Mouse (Mus musculus) heart, postnatal 0 days (tissue): ENCODE measurements around the gene Zscan2.

Source experiments
- CTCF ChIP-seq: IDR thresholded peaks from 2 replicates; pipeline ENCODE4 v1.5.1; 2016; ENCODE audit warnings: antibody characterized with exemption, control low read depth, low read depth
- EP300 ChIP-seq: IDR thresholded peaks from 2 replicates; pipeline ENCODE4 v1.6.1; 2016; ENCODE audit warnings: antibody characterized with exemption, low read depth

- TF ChIP-seq EP300 (no peak), CTCF (no peak)
These were observed 20.5 kb upstream of the Zscan2 start for GRCm38 (mm10) chr7:80840241-80840640.
